Mouse (Mus musculus): Measurements from ENCODE around the gene Chchd6. TPM values are rescaled to one million over a fixed set of nuclear protein-coding genes. Genes with fewer than 3 reads are reported as not detected.

The Chchd6 gene
- polyA plus RNA-seq, 1 experiment: 33.6 TPM

DNA sequence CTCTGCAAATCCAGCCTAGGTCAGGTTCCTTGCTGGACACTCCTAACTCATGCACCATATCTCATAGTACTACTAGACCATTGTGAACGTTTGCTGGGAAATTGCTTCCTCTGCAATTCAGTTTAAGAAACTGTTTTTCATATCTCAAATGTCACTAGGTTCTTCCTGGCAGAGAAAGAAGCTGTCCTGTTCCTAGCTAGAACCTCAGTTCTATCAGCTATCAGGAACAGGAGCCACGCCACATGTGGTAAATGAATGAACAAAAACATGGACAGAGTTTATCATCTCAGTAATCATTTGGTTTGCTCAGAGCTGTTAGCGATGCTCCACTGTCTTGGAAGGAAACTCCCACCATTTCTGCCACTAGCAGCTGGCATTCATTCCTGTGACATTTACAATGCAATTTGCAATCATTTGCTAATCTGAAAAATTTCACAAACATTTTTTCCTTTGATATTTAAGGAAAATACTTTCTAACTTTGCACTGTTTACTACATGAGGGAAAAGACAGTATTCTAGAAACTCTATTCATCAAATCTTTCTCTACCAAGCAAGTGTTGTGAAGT lies 179.3 kb downstream of the Chchd6 start:
- no peak for TF ChIP-seq GATA1 (IDR thresholded peaks at IDR 0.05; ENCODE audit: low read length)

DNA sequence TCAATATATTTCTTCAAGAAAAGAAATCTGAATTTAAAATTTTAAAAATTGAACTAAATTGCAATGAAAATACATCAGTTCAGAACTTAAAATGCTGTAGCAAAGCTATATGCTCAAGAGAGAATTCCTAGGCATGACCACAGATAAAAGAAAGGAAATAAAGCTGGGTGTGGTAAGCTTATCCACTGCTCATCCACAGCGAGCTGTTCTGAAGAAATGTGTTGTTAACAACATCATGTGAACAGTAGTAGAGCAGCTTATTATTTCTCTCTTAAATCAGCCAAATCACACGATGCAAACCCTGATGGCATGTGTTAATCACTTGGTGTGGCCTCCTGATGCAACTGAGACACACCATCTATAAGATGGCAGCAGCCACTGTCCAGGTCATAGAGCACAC lies 180.4 kb downstream of the Chchd6 start:
- no peak for TF ChIP-seq GATA1 (IDR thresholded peaks at IDR 0.05; ENCODE audit: low read length)

DNA sequence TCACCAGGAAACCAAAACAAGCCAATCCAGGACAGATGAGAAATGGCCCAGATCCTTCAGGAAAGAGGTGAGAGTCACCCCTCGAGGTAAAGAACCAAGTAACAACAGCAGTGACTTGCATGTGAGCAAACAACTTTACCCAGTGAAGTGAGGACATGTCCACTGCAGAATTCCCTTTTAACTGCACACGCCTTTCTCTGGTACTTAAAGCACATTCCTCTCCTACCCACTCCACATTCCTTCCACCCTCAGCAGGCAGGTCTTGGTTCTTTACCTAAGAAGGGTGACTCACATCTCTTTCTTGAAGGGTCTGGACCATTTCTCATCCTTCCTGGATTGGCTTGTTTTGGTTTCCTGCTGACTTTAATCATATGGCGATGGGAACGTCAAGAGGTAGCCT lies 181.3 kb downstream of the Chchd6 start:
- TF ChIP-seq GATA1 (IDR thresholded peaks at IDR 0.05; ENCODE audit: low read length): no peak

GRCm38 (mm10) chr6:89413481-89413884 lies 182.0 kb downstream of the Chchd6 start:
- TF ChIP-seq GATA1 (IDR thresholded peaks at IDR 0.05; ENCODE audit: low read length): no peak

DNA sequence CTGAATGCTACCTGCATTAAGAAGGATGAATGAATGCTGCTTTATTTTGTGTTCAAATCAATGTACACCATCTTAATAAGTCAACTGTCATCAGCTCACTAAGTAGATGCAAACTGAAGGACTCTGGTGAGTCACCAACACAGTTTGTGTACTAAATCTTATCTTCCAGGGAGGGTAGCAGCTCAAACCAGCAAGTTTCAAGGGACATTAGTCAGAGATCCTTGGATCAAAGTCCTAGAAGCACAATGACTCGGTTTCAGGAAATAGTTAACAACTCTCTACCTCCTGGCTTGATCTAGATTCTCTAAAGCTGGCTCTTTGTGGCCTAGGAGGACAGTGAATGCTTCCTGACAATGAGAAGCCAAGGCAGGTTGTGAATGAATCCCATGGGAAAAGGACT lies 182.9 kb downstream of the Chchd6 start:
- no peak for TF ChIP-seq GATA1 (IDR thresholded peaks at IDR 0.05; ENCODE audit: low read length)

- no peak for TF ChIP-seq GATA1 (IDR thresholded peaks at IDR 0.05; ENCODE audit: low read length)
Measured at GRCm38 (mm10) chr6:89409041-89409440, 186.4 kb downstream of the Chchd6 start.

DNA sequence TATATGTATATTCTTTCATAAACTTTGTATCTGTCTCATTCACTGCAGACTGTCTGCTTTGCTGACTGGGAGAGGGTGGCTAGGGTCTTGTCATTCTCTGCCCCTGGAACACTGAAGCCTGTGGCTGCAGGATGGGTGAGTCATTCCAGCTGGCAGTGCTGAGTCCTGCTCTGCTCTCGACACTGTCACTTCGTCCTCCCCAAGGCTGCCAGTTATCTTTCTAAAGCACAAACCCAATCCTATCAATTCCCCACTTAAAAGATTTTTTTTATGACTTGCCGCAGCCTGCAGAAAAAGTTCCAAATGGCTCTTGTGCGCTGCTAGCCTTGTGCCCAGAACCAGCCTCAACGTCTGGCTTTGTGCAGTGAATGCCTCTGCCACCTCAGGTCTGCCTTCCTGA lies 187.2 kb downstream of the Chchd6 start:
- no peak for TF ChIP-seq GATA1 (IDR thresholded peaks at IDR 0.05; ENCODE audit: low read length)

DNA sequence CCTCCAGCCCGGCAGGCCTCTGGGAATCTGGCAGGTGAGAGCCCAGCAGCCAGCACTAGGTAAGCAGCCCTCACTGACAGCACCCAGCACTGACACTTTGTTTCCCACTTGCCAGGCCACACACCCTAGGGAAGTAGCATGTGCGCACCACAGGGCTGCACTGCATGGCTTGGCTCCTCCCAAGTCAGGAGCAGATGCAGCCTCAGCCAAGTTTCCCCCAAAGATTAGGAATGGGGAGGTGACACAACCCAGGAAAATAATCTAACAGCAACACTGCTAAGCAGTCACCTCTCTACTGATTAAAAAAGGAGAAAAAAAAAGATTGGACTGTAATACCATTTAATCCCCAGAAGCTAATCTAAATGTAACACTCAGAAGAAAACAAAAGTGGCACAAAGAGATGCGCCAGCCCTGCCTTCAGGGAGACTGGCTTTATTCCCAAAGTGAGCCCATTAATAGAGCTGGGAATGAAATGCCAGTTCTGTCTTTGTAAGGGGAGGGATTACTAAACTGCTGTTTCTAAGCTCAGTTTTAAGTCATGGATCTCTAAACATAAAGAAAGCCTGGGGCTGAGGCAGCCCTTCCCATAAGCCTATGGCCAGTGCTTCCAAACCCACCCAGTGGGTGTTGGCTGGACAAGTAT lies 188.1 kb downstream of the Chchd6 start:
- TF ChIP-seq GATA1 (IDR thresholded peaks at IDR 0.05; ENCODE audit: low read length): no peak

DNA sequence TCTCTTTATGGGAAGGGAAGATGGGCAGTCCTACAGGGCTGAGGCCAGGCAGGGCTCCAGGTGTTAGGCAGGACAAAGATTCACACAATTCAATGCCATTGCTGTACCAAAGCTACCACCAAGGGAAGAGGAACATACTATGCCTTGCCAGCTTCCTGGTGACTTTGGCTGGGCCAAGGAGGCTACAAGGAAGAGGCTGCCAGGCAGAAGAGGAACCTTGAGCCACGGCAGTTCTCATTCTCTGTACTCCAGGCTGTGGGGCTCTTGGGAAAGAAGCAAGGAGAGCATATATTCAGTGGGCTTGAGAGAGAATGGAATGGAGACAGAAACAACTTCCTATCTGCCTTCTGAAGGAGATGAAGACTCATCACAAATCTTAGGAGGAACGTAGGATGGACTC lies 190.5 kb downstream of the Chchd6 start:
- TF ChIP-seq GATA1 (IDR thresholded peaks at IDR 0.05; ENCODE audit: low read length): no peak

GRCm38 (mm10) chr6:89403257-89404225 lies 191.9 kb downstream of the Chchd6 start:
- no peak for TF ChIP-seq GATA1 (IDR thresholded peaks at IDR 0.05; ENCODE audit: low read length)

DNA sequence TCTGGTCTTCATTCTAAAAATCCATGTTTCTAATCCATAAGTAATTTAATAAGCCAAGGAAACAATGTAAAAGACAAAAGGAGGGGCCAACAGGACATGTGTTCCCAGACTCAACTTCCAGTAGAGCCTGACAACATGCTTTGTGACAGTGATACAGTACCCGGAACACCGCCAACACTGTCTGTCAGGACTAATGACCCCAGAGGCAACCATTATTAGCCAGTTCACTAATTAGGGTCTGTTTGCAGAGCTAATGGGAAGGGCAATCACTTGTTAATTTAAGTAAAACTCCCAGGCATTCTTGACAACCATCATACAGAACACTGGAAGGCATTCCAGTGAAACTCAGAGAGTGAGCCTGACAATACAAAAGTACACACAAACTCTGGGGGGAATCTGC lies 193.0 kb downstream of the Chchd6 start:
- TF ChIP-seq GATA1 (IDR thresholded peaks at IDR 0.05; ENCODE audit: low read length): no peak

- no peak for TF ChIP-seq GATA1 (IDR thresholded peaks at IDR 0.05; ENCODE audit: low read length)
Measured at GRCm38 (mm10) chr6:89399564-89399963, 195.9 kb downstream of the Chchd6 start.

DNA sequence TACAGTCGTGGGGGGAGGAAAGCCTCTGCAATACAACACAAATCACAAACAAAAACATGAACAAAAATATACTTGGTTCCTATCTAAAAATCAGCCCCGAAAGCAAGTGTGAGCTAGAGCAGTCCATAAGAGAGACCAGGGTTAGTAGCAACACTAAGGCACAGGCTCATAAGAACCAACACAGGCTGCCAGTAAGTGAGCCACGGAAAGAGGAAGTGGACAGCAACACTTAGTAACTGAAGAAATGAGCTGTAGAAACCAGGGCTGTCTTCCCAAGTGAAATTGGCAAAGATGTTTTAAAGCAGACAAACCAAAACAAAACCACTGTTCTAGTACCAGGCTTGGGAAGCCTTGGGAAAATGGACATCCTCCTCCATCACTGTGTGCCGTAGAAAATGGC lies 197.5 kb downstream of the Chchd6 start:
- no peak for TF ChIP-seq GATA1 (IDR thresholded peaks at IDR 0.05; ENCODE audit: low read length)

DNA sequence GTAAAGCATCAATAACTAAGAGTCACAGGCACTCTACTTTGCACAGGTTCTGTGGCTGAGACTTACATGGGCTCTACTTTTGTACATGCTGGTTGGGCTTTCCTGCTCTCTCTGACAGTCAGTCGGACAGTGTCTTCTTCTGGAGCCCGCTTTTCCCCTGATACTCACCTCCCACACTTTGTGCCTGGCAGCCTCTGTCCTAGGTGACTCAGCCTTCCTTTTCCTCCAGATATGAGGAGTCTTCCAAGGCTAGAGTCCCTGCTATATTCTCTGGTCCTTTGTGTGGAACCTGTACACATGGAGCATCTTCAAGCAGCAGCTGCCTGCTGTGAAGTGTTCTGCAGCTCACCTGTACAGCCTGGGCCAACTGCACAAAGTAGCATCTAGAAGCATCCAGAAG lies 201.6 kb downstream of the Chchd6 start:
- no peak for TF ChIP-seq GATA1 (IDR thresholded peaks at IDR 0.05; ENCODE audit: low read length)

GRCm38 (mm10) chr6:89392213-89392612 lies 203.2 kb downstream of the Chchd6 start:
- TF ChIP-seq GATA1 (IDR thresholded peaks at IDR 0.05; ENCODE audit: low read length): no peak

GRCm38 (mm10) chr6:89389771-89390170 lies 205.7 kb downstream of the Chchd6 start:
- no peak for TF ChIP-seq GATA1 (IDR thresholded peaks at IDR 0.05; ENCODE audit: low read length)
